Mouse (Mus musculus) lung, postnatal 4 days (tissue): ENCODE measurements at regions not wholly inside any gene's neighbourhood (a gene's known extent, or its start where the extent isn't known, plus 50 kb on each side); places are given as distances from the start of the nearest gene placed in this dataset.

Experiments
- DNase-seq, 2 experiments: peaks; one replicate each; pipeline ENCODE4 v3.0.0; 2021

- no peak for DNase-seq
Measured at GRCm38 (mm10) chr5:43339671-43340070, 106.7 kb downstream of the Cpeb2 start.

GRCm38 (mm10) chr5:43341475-43341874 is 108.5 kb downstream of the Cpeb2 start:
- DNase-seq, result no peak

GRCm38 (mm10) chr5:43344441-43344840 is 111.5 kb downstream of the Cpeb2 start:
- DNase-seq, result no peak

- DNase-seq, result no peak
Measured at GRCm38 (mm10) chr5:43350987-43351386, 118.0 kb downstream of the Cpeb2 start.

- DNase-seq, result no peak
Measured at GRCm38 (mm10) chr5:43353021-43353990, 120.3 kb downstream of the Cpeb2 start.

GRCm38 (mm10) chr5:43354351-43354942 is 121.5 kb downstream of the Cpeb2 start:
- peak in 1 of 2 experiments; percentile 9 for DNase-seq

GRCm38 (mm10) chr5:43355026-43355580 is 122.1 kb downstream of the Cpeb2 start:
- DNase-seq, result peak; percentile 84 to 85

- no peak for DNase-seq
Measured at GRCm38 (mm10) chr5:43355832-43356231, 122.9 kb downstream of the Cpeb2 start.

GRCm38 (mm10) chr5:43357100-43357680 is 124.2 kb downstream of the Cpeb2 start:
- no peak for DNase-seq

GRCm38 (mm10) chr5:43357901-43358300 is 124.9 kb downstream of the Cpeb2 start:
- no peak for DNase-seq

- DNase-seq, result no peak
Measured at GRCm38 (mm10) chr5:43358928-43359765, 126.2 kb downstream of the Cpeb2 start.

GRCm38 (mm10) chr5:43360298-43360697 is 127.3 kb downstream of the Cpeb2 start:
- DNase-seq, result peak in 1 of 2 experiments; percentile 26

GRCm38 (mm10) chr5:43361026-43361425 is 128.1 kb downstream of the Cpeb2 start:
- no peak for DNase-seq

- no peak for DNase-seq
Measured at GRCm38 (mm10) chr5:43372385-43372784, 139.4 kb downstream of the Cpeb2 start.

- no peak for DNase-seq
Measured at GRCm38 (mm10) chr5:43384689-43385375, 130.5 kb upstream of the C1qtnf7 start.

- no peak for DNase-seq
Measured at GRCm38 (mm10) chr5:43390997-43391396, 124.3 kb upstream of the C1qtnf7 start.

- DNase-seq, result peak; percentile 17 to 25
Measured at GRCm38 (mm10) chr5:43391412-43392029, 123.8 kb upstream of the C1qtnf7 start.

- no peak for DNase-seq
Measured at GRCm38 (mm10) chr5:43392908-43393545, 122.3 kb upstream of the C1qtnf7 start.

- DNase-seq, result no peak
Measured at GRCm38 (mm10) chr5:43417259-43417658, 98.1 kb upstream of the C1qtnf7 start.

GRCm38 (mm10) chr5:43422815-43423687 is 92.3 kb upstream of the C1qtnf7 start:
- DNase-seq, result peak in 1 of 2 experiments; percentile 79
